Mouse (Mus musculus) frontal cortex, adult 2 months (tissue): Measurements from ENCODE around the gene Fbxo27. TPM values are rescaled to one million over a fixed set of nuclear protein-coding genes. Genes with fewer than 3 reads are reported as not detected.
A peak's percentile ranks its signal among the peaks of the same experiment; 100 is the strongest.
"Not testable (repeated sequence)": the region's sequence is repeated elsewhere in the genome, so short reads cannot be mapped to it uniquely, and the experiment has no call there.

ENCODE experiments used
- DNase-seq, 2 experiments: peaks; one replicate each; pipeline ENCODE4 v3.0.0; 2022; ENCODE audit warnings: low spot score in 1 of 2; ENCODE audit errors: extremely low spot score in 1 of 2
- polyA plus RNA-seq: library from polyadenylated mRNA; depleted of rRNA; stranded (reverse); fragments of >200 nt; gene quantifications from 2 replicates; pipeline ENCODE4 v1.2.3, GENCODE M21; 2012; rRNA removed

The Fbxo27 gene
- polyA plus RNA-seq: 28.9 and 35.7 TPM in 2 replicates

- peak in 1 of 2 experiments; percentile 54 for DNase-seq
Observed at GRCm38 (mm10) chr7:28692545-28693320, at the start of gene Fbxo27. Gene Fbxo27 (plus strand): TSS chr7:28692849.

DNA sequence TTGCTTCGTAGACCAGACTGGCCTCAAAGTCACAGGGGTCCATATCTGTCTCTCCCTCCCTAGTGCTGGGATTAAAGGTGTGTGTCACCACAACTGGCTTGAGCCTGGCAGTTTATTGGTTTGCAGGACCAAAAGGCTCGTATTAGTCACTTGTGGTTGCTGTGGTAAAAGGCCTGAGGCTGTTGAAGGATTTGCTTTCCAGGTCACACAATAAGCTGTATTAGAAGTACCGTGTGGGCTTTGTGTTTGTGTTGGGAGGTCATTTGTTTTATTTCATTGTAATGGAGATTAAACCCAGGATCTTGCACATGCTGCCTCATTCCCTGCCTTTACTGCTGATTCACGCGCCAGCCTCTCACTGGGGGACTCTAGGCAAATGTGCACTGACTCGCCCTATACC is 47.3 kb upstream of the Fbxo27 start:
- no peak for DNase-seq

DNA sequence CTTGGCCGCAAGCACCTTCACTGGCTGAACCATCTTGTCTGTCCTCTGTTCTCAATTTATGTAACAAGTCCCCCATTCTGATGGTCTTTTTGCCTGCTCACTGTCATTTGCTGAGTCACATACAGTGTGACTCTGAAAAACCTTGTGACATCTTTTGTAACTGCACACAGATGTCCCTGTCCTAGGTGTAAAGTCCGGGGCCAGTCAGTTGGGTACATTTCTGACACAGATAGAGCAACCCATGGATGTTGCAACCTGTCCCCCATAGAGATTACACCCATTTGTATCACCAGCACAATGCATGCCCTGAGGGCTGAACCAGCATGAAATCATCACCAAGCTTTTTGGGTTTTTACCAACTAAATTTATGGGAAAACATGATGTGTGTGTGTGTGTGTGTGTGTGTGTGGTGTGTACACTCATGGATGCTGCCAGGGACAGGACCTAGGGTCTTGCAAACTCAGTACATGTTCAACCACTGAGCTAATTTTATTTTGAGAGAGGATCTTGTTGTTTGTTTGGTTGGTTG is 46.6 kb upstream of the Fbxo27 start:
- no peak for DNase-seq

DNA sequence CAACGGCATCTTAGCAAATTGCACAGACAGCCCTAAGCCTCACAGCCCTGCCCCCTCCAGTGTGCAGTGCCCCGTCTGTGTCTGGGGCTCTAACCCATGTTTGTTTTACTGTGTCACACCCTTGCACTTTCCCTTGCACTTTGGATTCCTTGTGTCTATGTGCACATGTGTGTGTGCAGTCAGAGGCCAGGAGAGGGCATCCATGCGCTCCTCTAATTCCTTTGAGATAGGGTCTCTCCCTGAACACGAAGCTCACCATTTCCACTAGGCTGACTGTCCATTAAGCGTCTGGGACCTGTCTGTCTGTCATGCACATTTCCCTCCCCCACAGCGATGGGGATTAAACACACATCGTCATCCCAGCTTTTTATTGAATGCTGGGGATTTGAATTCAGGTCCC is 45.6 kb upstream of the Fbxo27 start:
- no peak for DNase-seq

DNA sequence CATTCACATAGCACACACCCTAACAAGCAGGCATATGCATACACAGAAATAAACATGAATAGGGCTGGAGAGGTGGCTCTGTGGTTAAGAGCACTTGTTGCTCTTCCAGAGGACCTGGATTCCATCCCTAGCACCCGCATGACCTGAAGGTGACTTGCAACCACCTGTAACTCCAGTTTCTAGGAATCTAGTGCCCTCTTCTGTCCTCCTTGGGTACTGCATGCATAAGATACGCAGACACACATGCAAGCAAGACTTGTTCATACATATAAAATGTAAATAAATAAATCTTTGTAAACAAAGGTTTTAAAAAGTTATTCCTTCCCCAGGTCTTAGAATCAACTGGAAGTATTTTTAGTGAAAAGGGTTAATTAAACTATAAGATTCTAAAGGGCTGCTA is 41.5 kb upstream of the Fbxo27 start:
- no peak for DNase-seq

- DNase-seq: no peak
Observed at GRCm38 (mm10) chr7:28656430-28656829, 36.2 kb upstream of the Fbxo27 start.

DNA sequence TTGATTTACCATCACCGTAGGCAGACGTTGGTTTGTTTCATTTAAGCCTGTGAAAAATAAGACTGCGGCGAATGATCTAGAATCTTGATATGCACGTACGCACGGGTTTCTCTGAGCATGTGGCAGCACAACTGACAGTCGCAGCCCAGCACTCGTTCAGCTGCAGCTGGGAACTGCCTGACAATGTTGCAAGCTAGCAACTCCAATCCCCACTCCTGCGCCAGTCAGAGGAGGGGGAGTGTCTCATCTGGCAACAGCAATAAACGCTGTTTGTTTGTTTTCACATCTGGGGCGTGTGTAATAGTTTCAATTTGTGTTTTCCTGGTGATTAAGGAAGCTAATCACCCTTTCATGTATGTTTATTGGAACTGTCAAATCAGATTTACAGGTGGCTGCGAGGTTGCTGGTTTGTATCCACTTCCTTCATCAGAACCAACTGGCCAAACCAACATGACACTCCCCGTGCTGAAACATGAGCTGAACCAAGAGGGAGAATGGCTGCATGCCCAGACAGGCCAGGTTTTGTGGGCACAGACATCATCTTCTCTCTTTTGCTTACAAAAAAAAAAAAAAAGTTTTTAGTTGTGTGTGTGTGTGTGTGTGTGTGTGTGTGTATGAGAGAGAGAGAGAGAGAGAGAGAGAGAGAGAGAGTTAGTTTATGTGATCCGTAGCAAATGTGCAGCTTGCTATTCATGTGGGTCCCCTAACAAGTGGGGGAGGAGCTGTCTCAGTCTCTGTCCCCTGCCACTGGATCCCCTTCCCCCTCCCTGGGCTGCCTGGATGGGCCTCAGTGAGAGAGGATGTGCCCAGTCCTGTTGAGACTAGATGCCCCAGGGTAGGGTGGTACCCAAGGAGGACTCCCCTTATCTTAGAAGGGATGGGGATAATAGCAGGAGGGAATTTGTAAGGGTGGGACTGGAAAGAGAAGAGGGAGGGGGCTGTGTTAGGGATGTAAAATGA is 26.7 kb upstream of the Fbxo27 start:
- peak in 1 of 2 experiments; percentile 5 for DNase-seq

DNA sequence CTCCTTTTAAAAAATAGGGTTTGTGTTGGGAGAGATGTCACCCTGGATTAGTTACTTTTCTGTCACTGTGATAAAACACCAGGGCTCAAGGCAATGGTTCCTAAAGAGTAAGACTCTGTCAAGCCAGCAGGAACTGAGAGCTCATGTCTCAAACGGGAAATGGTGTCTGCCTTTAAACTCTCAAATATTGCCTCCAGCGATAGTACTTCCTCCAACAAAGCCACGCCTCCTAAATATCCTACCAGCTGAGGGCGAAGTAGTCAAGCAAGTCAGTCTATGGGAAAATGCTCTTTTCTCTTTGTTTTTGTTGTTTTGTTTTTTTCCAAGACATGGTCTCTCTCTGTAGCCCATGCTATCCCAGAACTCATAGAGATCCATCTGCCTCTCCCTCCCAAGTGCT is 21.5 kb upstream of the Fbxo27 start:
- DNase-seq: no peak

DNA sequence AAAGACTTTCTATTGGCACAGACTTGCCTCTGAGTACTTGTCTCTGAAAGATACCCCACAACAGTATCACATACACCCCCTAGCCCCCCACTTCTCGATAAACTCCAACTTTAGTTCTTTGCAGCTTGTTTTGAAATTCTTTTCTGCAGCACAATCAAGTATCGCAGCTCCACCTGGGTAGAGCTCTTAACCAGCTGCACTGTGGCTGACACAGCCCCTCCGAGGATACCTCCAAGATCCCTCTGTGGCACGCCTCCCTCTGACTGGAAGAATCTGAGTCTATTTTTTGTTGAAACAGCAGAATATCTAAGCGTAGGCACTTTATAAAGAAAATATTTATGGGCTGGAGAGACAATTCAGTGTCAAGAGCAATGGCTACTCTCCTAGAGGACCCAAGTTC is 20.4 kb upstream of the Fbxo27 start:
- no peak for DNase-seq

DNA sequence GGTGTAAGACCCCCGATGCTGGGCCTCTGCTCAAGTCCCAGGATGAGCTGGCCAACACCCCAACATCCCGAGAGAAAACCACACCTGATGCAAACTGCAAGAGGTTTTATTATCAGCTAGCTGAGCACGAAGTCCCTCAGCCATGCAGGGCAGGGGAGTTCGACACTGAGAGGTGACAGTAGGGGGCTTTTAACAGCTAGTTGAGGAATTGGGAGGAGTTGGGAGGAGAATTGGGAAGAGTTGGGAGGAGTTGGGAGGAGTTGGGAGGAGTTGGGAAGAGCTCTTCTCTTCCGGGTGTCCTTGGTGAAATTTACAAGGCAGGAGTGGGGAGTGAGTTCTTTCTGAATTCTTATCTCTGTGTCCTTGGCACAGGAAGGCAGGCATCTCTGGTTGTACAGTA is 19.9 kb upstream of the Fbxo27 start:
- not testable (repeated sequence) for DNase-seq

- DNase-seq: no peak
Observed at GRCm38 (mm10) chr7:28674994-28675393, 17.7 kb upstream of the Fbxo27 start.

GRCm38 (mm10) chr7:28675746-28676145 is 16.9 kb upstream of the Fbxo27 start:
- no peak for DNase-seq

DNA sequence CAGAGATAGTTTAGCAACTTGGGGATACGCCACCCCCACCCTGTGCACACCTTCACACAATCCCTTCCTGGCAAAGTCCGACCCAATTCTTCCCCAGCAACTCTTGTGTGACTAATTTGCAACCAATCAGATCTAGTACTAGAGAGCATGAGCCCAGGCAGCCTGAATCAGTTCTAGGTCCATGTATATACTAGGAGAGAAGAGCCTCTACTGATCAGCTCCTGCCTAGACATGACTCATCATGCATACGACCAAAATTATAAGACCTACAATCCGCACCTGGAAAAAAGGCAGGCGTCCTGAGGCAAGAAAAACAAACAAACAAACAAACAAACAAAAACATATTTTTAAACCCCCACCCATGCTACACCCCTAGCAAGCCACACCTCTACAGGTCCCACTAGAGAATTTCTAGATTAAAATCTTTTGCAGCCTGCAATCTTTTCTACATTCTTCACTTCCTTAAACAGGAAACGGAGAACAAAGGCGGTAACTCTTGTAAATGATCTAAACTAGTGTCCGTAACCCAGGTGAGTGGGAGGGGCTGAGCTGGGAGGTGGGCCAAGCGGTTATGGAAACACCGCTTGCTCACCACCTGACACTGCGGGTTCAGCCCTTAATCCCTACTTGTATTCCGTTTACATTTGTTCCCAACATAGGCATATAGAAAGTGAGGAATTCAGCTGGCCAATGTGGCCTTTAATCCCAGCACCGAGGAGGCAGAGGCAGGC is 15.7 kb upstream of the Fbxo27 start:
- DNase-seq: no peak

DNA sequence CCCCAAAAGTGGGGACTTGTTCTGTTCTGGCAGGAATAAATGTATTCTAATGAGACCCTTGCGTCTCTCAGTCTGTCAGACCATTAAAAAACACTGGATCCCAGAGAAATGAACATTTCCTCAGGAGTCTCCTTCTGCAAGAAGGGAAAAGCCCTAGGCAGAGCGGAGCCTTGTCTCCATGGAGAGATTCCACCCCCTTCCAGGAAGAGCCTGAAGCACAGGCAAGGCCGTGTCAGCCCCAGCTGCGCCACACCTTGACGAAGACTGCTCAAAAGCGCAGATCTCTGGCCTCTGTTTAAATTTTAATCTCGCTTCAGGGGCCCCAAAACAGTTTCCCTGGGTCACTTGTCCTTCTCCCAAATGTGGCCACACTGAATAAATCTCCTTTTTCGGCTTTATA is 15.0 kb upstream of the Fbxo27 start:
- DNase-seq: no peak

GRCm38 (mm10) chr7:28691075-28691474 is 1.6 kb upstream of the Fbxo27 start:
- no peak for DNase-seq

DNA sequence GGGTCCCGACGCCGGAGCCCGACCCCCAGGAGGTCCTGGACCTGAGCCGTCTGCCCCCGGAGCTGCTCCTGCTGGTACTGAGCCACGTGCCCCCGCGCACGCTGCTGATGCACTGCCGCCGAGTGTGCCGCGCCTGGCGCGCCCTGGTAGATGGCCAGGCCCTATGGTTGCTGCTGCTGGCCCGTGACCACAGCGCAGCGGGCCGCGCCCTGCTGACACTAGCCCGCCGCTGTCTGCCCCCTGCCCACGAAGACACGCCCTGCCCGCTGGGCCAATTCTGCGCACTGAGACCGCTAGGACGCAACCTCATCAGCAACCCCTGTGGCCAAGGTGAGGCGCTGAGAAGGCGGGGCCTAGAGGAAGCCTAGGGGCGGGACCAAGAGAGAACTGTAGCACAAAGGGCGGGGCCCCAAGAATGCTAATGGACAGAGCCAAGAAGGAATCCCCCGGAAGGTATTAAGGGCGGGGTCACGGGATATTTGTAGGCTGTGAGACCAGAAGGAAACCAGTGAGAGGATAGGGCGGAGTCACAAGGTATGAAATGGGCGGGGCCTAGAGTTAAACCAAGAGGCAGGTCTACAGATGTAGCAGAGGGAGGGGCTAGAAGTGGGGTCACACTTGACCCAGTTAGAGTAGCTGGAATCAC is 795 bp downstream of the Fbxo27 start:
- peak; percentile 84 to 91 for DNase-seq

GRCm38 (mm10) chr7:28694423-28694822 is 1.8 kb downstream of the Fbxo27 start:
- DNase-seq: no peak

- DNase-seq: no peak
Observed at GRCm38 (mm10) chr7:28694966-28695511, 2.4 kb downstream of the Fbxo27 start.

GRCm38 (mm10) chr7:28697277-28697676 is 4.6 kb downstream of the Fbxo27 start:
- no peak for DNase-seq

GRCm38 (mm10) chr7:28700269-28700668 is 7.6 kb downstream of the Fbxo27 start:
- no peak for DNase-seq
